In genomic region chr5:91862843-91863242, GRCm38 (mm10) we compare ENCODE assay signal across 10 mouse cellular contexts.
"Had no signal": no experiment of that assay in that cellular context is flagged by ENCODE, and none has a peak within 500 bp of the region (broad histone marks: within the 10 kb centered on the region; RNA-seq: fewer than 3 reads in every experiment).

No protein-coding gene starts in this region.

- H3K9me3 ChIP-seq: limb, embryonic 13.5 days; liver, embryonic 15.5 days; lung, embryonic 15.5 days; stomach, embryonic 15.5 days had no signal

- H3K4me1 ChIP-seq: limb, embryonic 13.5 days; lung, embryonic 15.5 days; stomach, embryonic 15.5 days had no signal

- H3K27me3 ChIP-seq: limb, embryonic 13.5 days; liver, embryonic 15.5 days; lung, embryonic 15.5 days; stomach, embryonic 15.5 days had no signal

- H3K4me3 ChIP-seq: limb, embryonic 13.5 days; liver, embryonic 15.5 days; lung, embryonic 15.5 days; stomach, embryonic 15.5 days had no signal

- H3K36me3 ChIP-seq: limb, embryonic 13.5 days; liver, embryonic 15.5 days; lung, embryonic 15.5 days; stomach, embryonic 15.5 days had no signal

- ATAC-seq: midbrain, embryonic 16.5 days had no signal

- H3K27ac ChIP-seq: limb, embryonic 13.5 days; liver, embryonic 15.5 days; lung, embryonic 15.5 days; stomach, embryonic 15.5 days had no signal

- H3K9ac ChIP-seq: limb, embryonic 13.5 days; liver, embryonic 15.5 days; lung, embryonic 15.5 days; stomach, embryonic 15.5 days had no signal

- H3K4me2 ChIP-seq: limb, embryonic 13.5 days; liver, embryonic 11.5 days; liver, embryonic 15.5 days; lung, embryonic 15.5 days; stomach, embryonic 15.5 days had no signal

- DNase-seq: kidney, adult 8-10 months; kidney, postnatal 25 days; left cerebral cortex, postnatal 4 days; right cerebral cortex, postnatal 14 days had no signal
